Comparison of ENCODE assay signal across 19 mouse cellular contexts in genomic region chr11:96694774-96695173, GRCm38 (mm10).
DNase-seq lines count a peak whose midpoint lies in the region; ATAC-seq and TF ChIP-seq lines count a peak whose summit lies in the region.
"Had no signal": no experiment of that assay in that cellular context is flagged by ENCODE, and none has a peak within 500 bp of the region (broad histone marks: within the 10 kb centered on the region; RNA-seq: fewer than 3 reads in every experiment).

No protein-coding gene starts in this region.

- peak overlapping the region; percentile 18; the same call in 1 of the 2 replicates for H3K27ac ChIP-seq in hindbrain, embryonic 11.5 days (ENCODE audit: low read depth, low read length)
- H3K27ac ChIP-seq in midbrain, embryonic 16.5 days (ENCODE audit: low read length): no peak overlapping the region
- no peak overlapping the region for H3K27ac ChIP-seq in forebrain, embryonic 14.5 days (ENCODE audit: low read depth, low read length)
- H3K27ac ChIP-seq: embryonic facial prominence, embryonic 12.5 days; forebrain, embryonic 15.5 days; layer of hippocampus, adult 2 months had no signal

- peaks cover 2% of the 10 kb centered on the region; the same call in 1 of the 2 replicates for H3K4me1 ChIP-seq in hindbrain, embryonic 11.5 days (replicated peaks; ENCODE audit: control insufficient read depth, insufficient read depth, low read length)
- peaks cover 2% of the 10 kb centered on the region for H3K4me1 ChIP-seq in midbrain, embryonic 16.5 days (ENCODE audit: control insufficient read depth, insufficient read depth, low read length)
- H3K4me1 ChIP-seq in forebrain, embryonic 14.5 days (ENCODE audit: control insufficient read depth, insufficient read depth, low read length): no peaks in the 10 kb centered on the region
- H3K4me1 ChIP-seq: forebrain, embryonic 15.5 days had no signal

- ATAC-seq in hindbrain, embryonic 11.5 days (ENCODE audit: low FRiP score): peak; percentile 54
- ATAC-seq in midbrain, embryonic 16.5 days: no peak
- ATAC-seq in forebrain, embryonic 14.5 days: no peak
- ATAC-seq: forebrain, embryonic 15.5 days; lung, postnatal 0 days had no signal

- no peak overlapping the region for H3K4me2 ChIP-seq in hindbrain, embryonic 11.5 days (replicated peaks; ENCODE audit: low read depth, low read length)
- H3K4me2 ChIP-seq in midbrain, embryonic 16.5 days (ENCODE audit: low read length): 0 out of 2 replicates have a peak overlapping the region, but pooled peaks have one; percentile 20
- no peak overlapping the region for H3K4me2 ChIP-seq in forebrain, embryonic 14.5 days (ENCODE audit: low read length)
- H3K4me2 ChIP-seq: embryonic facial prominence, embryonic 12.5 days; forebrain, embryonic 15.5 days had no signal

- TF ChIP-seq POLR2A in brain, embryonic 14.5 days (IDR thresholded peaks at IDR 0.05; ENCODE audit: borderline replicate concordance, extremely low read depth, insufficient read depth, insufficient read length, poor library complexity, severe bottlenecking): no peak

- no peaks in the 10 kb centered on the region for H3K9me3 ChIP-seq in hindbrain, embryonic 11.5 days (ENCODE audit: control insufficient read depth, low read length)
- no peaks in the 10 kb centered on the region for H3K9me3 ChIP-seq in midbrain, embryonic 16.5 days (replicated peaks; ENCODE audit: control insufficient read depth, low read length, poor library complexity, severe bottlenecking)
- H3K9me3 ChIP-seq in forebrain, embryonic 14.5 days (replicated peaks; ENCODE audit: control insufficient read depth, low read length): no peaks in the 10 kb centered on the region
- H3K9me3 ChIP-seq: embryonic facial prominence, embryonic 12.5 days; forebrain, embryonic 15.5 days had no signal

- 41% methylated on average over 12 of the region's 12 CpGs for WGBS in hindbrain, embryonic 11.5 days
- WGBS in midbrain, embryonic 16.5 days: 24% methylated on average over 11 of the region's 12 CpGs
- 61% methylated on average over 12 of the region's 12 CpGs for WGBS in forebrain, embryonic 14.5 days

- H3K9ac ChIP-seq in hindbrain, embryonic 11.5 days (ENCODE audit: low read depth, low read length): no peak overlapping the region
- H3K9ac ChIP-seq in midbrain, embryonic 16.5 days (ENCODE audit: low read depth, low read length): no peak overlapping the region
- no peak overlapping the region for H3K9ac ChIP-seq in forebrain, embryonic 14.5 days (ENCODE audit: low read length)
- H3K9ac ChIP-seq: embryonic facial prominence, embryonic 12.5 days; forebrain, embryonic 15.5 days had no signal

- no peaks in the 10 kb centered on the region for H3K36me3 ChIP-seq in hindbrain, embryonic 11.5 days (ENCODE audit: control insufficient read depth, insufficient read depth, low read length)
- H3K36me3 ChIP-seq in midbrain, embryonic 16.5 days (ENCODE audit: control insufficient read depth, insufficient read depth, low read length): no peaks in the 10 kb centered on the region
- H3K36me3 ChIP-seq in forebrain, embryonic 14.5 days (ENCODE audit: control insufficient read depth, insufficient read depth, low read length): no peaks in the 10 kb centered on the region
- H3K36me3 ChIP-seq: embryonic facial prominence, embryonic 12.5 days; forebrain, embryonic 15.5 days had no signal

- TF ChIP-seq CTCF in brain, embryonic 14.5 days (IDR thresholded peaks at IDR 0.05; ENCODE audit: borderline replicate concordance, extremely low read depth, insufficient read depth, insufficient read length): no peak

- H3K4me3 ChIP-seq in hindbrain, embryonic 11.5 days (ENCODE audit: low read depth, low read length): no peak overlapping the region
- no peak overlapping the region for H3K4me3 ChIP-seq in midbrain, embryonic 16.5 days (ENCODE audit: low read depth, low read length)
- no peak overlapping the region for H3K4me3 ChIP-seq in forebrain, embryonic 14.5 days (ENCODE audit: low read depth, low read length)
- H3K4me3 ChIP-seq: embryonic facial prominence, embryonic 12.5 days; erythroblast, embryonic 14.5 days; forebrain, embryonic 15.5 days; layer of hippocampus, adult 2 months had no signal

- DNase-seq in brain, embryonic 14.5 days (ENCODE audit: low read depth): peak; percentile 49
- DNase-seq in hindbrain, embryonic 11.5 days (ENCODE audit: low spot score): peak; percentile 46
- DNase-seq in mesoderm, embryonic 11.5 days (ENCODE audit: low read depth, low spot score): peak; percentile 44
- no peak for DNase-seq in yolk sac, embryonic 10.5 days (ENCODE audit: low spot score)
- DNase-seq in heart, postnatal 4 days: no peak
- no peak for DNase-seq in forebrain, embryonic 14.5 days (ENCODE audit: low spot score)
- DNase-seq: cerebellum, adult 8-10 months; gastrocnemius, postnatal 25 days; kidney, adult 8-10 months; left cerebral cortex, postnatal 4 days; liver; right cerebral cortex, adult 18-20 months; thymus, postnatal 25 days had no signal

- no peaks in the 10 kb centered on the region for H3K27me3 ChIP-seq in hindbrain, embryonic 11.5 days (ENCODE audit: control insufficient read depth, insufficient read depth, low read length)
- no peaks in the 10 kb centered on the region for H3K27me3 ChIP-seq in midbrain, embryonic 16.5 days (ENCODE audit: control insufficient read depth, insufficient read depth, low read depth, low read length)
- H3K27me3 ChIP-seq in forebrain, embryonic 14.5 days (replicated peaks; ENCODE audit: control insufficient read depth, insufficient read depth, low read length): no peaks in the 10 kb centered on the region
- H3K27me3 ChIP-seq: embryonic facial prominence, embryonic 12.5 days; forebrain, embryonic 15.5 days had no signal

Comparison
In these comparisons a context has a peak if more than half of its experiments do, and no peak if none do; other contexts are left out.
1. DNase-seq: peak in brain, embryonic 14.5 days (single experiment), hindbrain, embryonic 11.5 days (single experiment) and mesoderm, embryonic 11.5 days (single experiment); none in yolk sac, embryonic 10.5 days (single experiment), heart, postnatal 4 days (single experiment) and forebrain, embryonic 14.5 days (single experiment).